Mouse (Mus musculus): ENCODE measurements around the gene Tfip11. TPM values are rescaled to one million over a fixed set of nuclear protein-coding genes. Genes with fewer than 3 reads are reported as not detected.

Gene Tfip11
- total and polyA plus RNA-seq, 3 experiments, result 16.0 to 19.4 (median 17.6) TPM

- no peak for TF ChIP-seq EP300 (IDR thresholded peaks at IDR 0.05; ENCODE audit: insufficient read depth, low read depth, low read length)
- TF ChIP-seq POLR2A (IDR thresholded peaks at IDR 0.05; ENCODE audit: insufficient read depth, low read depth, low read length), result no peak
- no peaks in the 10 kb centered on the region for H3K79me2 ChIP-seq (replicated peaks; ENCODE audit: control insufficient read depth, insufficient read depth, low read length)
- H3K36me3 ChIP-seq (ENCODE audit: control insufficient read depth, insufficient read depth, low read length), result no peaks in the 10 kb centered on the region
- no peak overlapping the region for H3K4me3 ChIP-seq
- intact Hi-C loops (cut with DNase I), result no loop called here
- no peaks in the 10 kb centered on the region for H3K4me1 ChIP-seq (ENCODE audit: control insufficient read depth, insufficient read depth, low read length)
- H3K27ac ChIP-seq, result no peak overlapping the region
- no peaks in the 10 kb centered on the region for H3K27me3 ChIP-seq (ENCODE audit: control insufficient read depth, insufficient read depth, low read length)
- DNase-seq, result no peak
- 80% methylated on average over 10 of the region's 10 CpGs for WGBS
- H3K9ac ChIP-seq (ENCODE audit: low read depth, low read length), result no peak overlapping the region
Measured at GRCm38 (mm10) chr5:112364184-112364797, 38.1 kb downstream of the Tfip11 start.

DNA sequence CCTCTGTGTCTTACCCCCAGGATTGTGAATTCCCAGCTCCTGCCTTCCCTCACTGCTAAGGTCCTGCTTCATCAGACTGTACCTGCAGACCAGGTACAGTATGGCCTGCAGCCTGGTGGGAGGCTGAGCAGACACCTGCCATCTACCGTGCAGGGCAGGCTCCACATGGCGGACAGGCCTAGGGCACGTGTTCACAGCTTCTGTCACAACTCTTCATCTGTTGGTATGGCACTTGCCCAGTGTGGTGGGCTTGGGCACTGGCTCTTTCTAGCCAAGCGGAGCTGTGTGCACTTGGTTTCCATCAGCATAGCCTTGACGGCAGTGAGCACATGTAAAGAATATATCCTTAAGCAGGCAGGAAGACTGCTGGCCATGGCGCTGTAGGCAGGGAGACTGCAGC, 40.7 kb downstream of the Tfip11 start:
- Histone ChIP-seq H3K4me1 (ENCODE audit: control insufficient read depth, insufficient read depth, low read length) (no peaks in the 10 kb centered on the region), H3K79me2 (replicated peaks; ENCODE audit: control insufficient read depth, insufficient read depth, low read length) (no peaks in the 10 kb centered on the region), H3K9ac (ENCODE audit: low read depth, low read length) (no peak overlapping the region), H3K4me3 (no peak overlapping the region), H3K36me3 (ENCODE audit: control insufficient read depth, insufficient read depth, low read length) (no peaks in the 10 kb centered on the region), H3K27me3 (ENCODE audit: control insufficient read depth, insufficient read depth, low read length) (no peaks in the 10 kb centered on the region), H3K27ac (no peak overlapping the region)
- intact Hi-C loops (cut with DNase I), result no loop called here
- WGBS, result 95% methylated on average over 6 of the region's 6 CpGs
- TF ChIP-seq CTCF (IDR thresholded peaks at IDR 0.05) (no peak), EP300 (IDR thresholded peaks at IDR 0.05; ENCODE audit: insufficient read depth, low read depth, low read length) (no peak), POLR2A (IDR thresholded peaks at IDR 0.05; ENCODE audit: insufficient read depth, low read depth, low read length) (no peak)
- no peak for DNase-seq

- DNase-seq, result no peak
- Histone ChIP-seq H3K4me1 (ENCODE audit: control insufficient read depth, insufficient read depth, low read length) (no peaks in the 10 kb centered on the region), H3K4me3 (no peak overlapping the region), H3K27ac (no peak overlapping the region), H3K27me3 (ENCODE audit: control insufficient read depth, insufficient read depth, low read length) (no peaks in the 10 kb centered on the region), H3K9ac (ENCODE audit: low read depth, low read length) (no peak overlapping the region), H3K36me3 (ENCODE audit: control insufficient read depth, insufficient read depth, low read length) (no peaks in the 10 kb centered on the region), H3K79me2 (replicated peaks; ENCODE audit: control insufficient read depth, insufficient read depth, low read length) (no peaks in the 10 kb centered on the region)
- WGBS, result 78% methylated on average over 4 of the region's 4 CpGs
- intact Hi-C loops (cut with DNase I), result no loop called here
- TF ChIP-seq CTCF (IDR thresholded peaks at IDR 0.05), result no peak
- no peak for TF ChIP-seq POLR2A (IDR thresholded peaks at IDR 0.05; ENCODE audit: insufficient read depth, low read depth, low read length)
- TF ChIP-seq EP300 (IDR thresholded peaks at IDR 0.05; ENCODE audit: insufficient read depth, low read depth, low read length), result no peak
Measured at GRCm38 (mm10) chr5:112367338-112367737, 41.2 kb downstream of the Tfip11 start.

- no peaks in the 10 kb centered on the region for H3K4me1 ChIP-seq (ENCODE audit: control insufficient read depth, insufficient read depth, low read length)
- intact Hi-C loops (cut with DNase I), result no loop called here
- no peaks in the 10 kb centered on the region for H3K36me3 ChIP-seq (ENCODE audit: control insufficient read depth, insufficient read depth, low read length)
- no peak overlapping the region for H3K9ac ChIP-seq (ENCODE audit: low read depth, low read length)
- H3K4me3 ChIP-seq, result no peak overlapping the region
- TF ChIP-seq POLR2A (IDR thresholded peaks at IDR 0.05; ENCODE audit: insufficient read depth, low read depth, low read length) (no peak), EP300 (IDR thresholded peaks at IDR 0.05; ENCODE audit: insufficient read depth, low read depth, low read length) (no peak), CTCF (IDR thresholded peaks at IDR 0.05) (no peak)
- no peaks in the 10 kb centered on the region for H3K79me2 ChIP-seq (replicated peaks; ENCODE audit: control insufficient read depth, insufficient read depth, low read length)
- no peaks in the 10 kb centered on the region for H3K27me3 ChIP-seq (ENCODE audit: control insufficient read depth, insufficient read depth, low read length)
- 80% methylated on average over 12 of the region's 12 CpGs for WGBS
- no peak for DNase-seq
- H3K27ac ChIP-seq, result no peak overlapping the region
Measured at GRCm38 (mm10) chr5:112367929-112368328, 41.8 kb downstream of the Tfip11 start.

- 91% methylated on average over 10 of the region's 10 CpGs for WGBS
- Histone ChIP-seq H3K4me3 (no peak overlapping the region), H3K36me3 (ENCODE audit: control insufficient read depth, insufficient read depth, low read length) (no peaks in the 10 kb centered on the region), H3K27me3 (ENCODE audit: control insufficient read depth, insufficient read depth, low read length) (no peaks in the 10 kb centered on the region), H3K27ac (no peak overlapping the region), H3K4me1 (ENCODE audit: control insufficient read depth, insufficient read depth, low read length) (no peaks in the 10 kb centered on the region), H3K79me2 (replicated peaks; ENCODE audit: control insufficient read depth, insufficient read depth, low read length) (no peaks in the 10 kb centered on the region), H3K9ac (ENCODE audit: low read depth, low read length) (no peak overlapping the region)
- intact Hi-C loops (cut with DNase I), result no loop called here
- TF ChIP-seq EP300 (IDR thresholded peaks at IDR 0.05; ENCODE audit: insufficient read depth, low read depth, low read length) (no peak), POLR2A (IDR thresholded peaks at IDR 0.05; ENCODE audit: insufficient read depth, low read depth, low read length) (no peak), CTCF (IDR thresholded peaks at IDR 0.05) (no peak)
- no peak for DNase-seq
Measured at GRCm38 (mm10) chr5:112368666-112369065, 42.5 kb downstream of the Tfip11 start.

DNA sequence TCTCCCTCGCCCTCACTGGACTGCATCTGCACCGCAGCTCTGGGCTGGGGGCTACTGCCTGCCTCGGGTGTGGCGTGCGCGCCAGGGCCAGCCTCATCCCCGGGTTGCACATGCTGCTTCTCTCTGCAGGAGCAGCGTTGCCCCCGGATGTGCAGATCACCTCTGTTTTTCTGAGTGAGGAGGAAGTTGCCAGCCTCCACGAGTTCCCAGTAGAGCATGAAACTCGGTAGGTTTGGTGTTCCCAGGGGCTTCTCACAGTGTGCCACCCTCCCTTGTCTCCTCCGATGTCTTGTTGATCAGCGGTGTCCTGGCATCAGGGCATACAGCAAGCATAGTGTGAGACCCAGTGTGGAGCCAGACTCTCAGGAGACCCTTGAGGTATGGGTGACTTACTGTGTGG, 43.2 kb downstream of the Tfip11 start:
- 91% methylated on average over 13 of the region's 13 CpGs for WGBS
- Histone ChIP-seq H3K36me3 (ENCODE audit: control insufficient read depth, insufficient read depth, low read length) (no peaks in the 10 kb centered on the region), H3K4me3 (no peak overlapping the region), H3K27ac (no peak overlapping the region), H3K9ac (ENCODE audit: low read depth, low read length) (no peak overlapping the region), H3K79me2 (replicated peaks; ENCODE audit: control insufficient read depth, insufficient read depth, low read length) (no peaks in the 10 kb centered on the region), H3K4me1 (ENCODE audit: control insufficient read depth, insufficient read depth, low read length) (no peaks in the 10 kb centered on the region), H3K27me3 (ENCODE audit: control insufficient read depth, insufficient read depth, low read length) (no peaks in the 10 kb centered on the region)
- no peak for DNase-seq
- intact Hi-C loops (cut with DNase I), result no loop called here
- TF ChIP-seq EP300 (IDR thresholded peaks at IDR 0.05; ENCODE audit: insufficient read depth, low read depth, low read length), result no peak
- TF ChIP-seq POLR2A (IDR thresholded peaks at IDR 0.05; ENCODE audit: insufficient read depth, low read depth, low read length), result no peak
- no peak for TF ChIP-seq CTCF (IDR thresholded peaks at IDR 0.05)

Measured in heart, adult 2 months (tissue).